Mouse (Mus musculus): ENCODE data around the gene Tmem30b. TPM values are rescaled to one million over a fixed set of nuclear protein-coding genes. Genes with fewer than 3 reads are reported as not detected.
"Not testable (repeated sequence)": the region's sequence is repeated elsewhere in the genome, so short reads cannot be mapped to it uniquely, and the experiment has no call there.

The Tmem30b gene
- polyA plus RNA-seq, 1 experiment from 2014 or later = 15.6 TPM

GRCm38 (mm10) chr12:73564795-73565619, 18.8 kb upstream of the Tmem30b start:
- Histone ChIP-seq H3K27me3 (replicated peaks; ENCODE audit: control insufficient read depth, insufficient read depth, low read length) (no peaks in the 10 kb centered on the region), H3K9ac (ENCODE audit: low read depth, low read length) (peak overlapping the region; percentile 50), H3K9me3 (ENCODE audit: control insufficient read depth, low read length) (no peaks in the 10 kb centered on the region), H3K27ac (replicated peaks; ENCODE audit: low read depth, low read length) (no peak overlapping the region), H3K4me3 (ENCODE audit: low read depth, low read length) (peak overlapping the region; percentile 32), H3K4me1 (ENCODE audit: control insufficient read depth, insufficient read depth, low read length) (no peaks in the 10 kb centered on the region), H3K36me3 (ENCODE audit: control insufficient read depth, insufficient read depth, low read length) (no peaks in the 10 kb centered on the region), H3K4me2 (ENCODE audit: low read depth, low read length) (peak overlapping the region; percentile 55)
- ATAC-seq (ENCODE audit: low read depth) (no peak), DNase-seq (ENCODE audit: low spot score) (peak; percentile 79)
- WGBS = 20% methylated on average over 21 of the region's 21 CpGs

DNA sequence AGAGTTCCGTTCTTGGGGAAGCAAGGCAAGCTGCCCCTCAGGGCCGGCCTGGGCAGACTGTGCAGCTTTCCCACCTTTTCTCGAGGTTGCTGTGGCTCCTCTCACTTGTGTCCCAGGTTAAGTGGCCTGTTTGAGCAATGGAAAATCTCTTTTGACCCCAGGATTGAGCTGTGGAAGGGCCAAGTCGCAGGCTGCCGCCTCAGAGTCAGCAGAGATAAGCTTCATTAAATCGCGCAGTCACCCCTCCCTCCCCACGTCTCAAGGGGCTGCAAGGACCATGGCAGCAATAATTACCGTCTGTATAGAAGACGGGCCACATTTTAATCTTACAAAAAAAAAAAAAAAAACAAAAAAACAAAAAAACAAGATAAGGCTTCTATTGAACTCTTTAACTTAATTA, 18.0 kb upstream of the Tmem30b start:
- Histone ChIP-seq H3K27ac (replicated peaks; ENCODE audit: low read depth, low read length) (no peak overlapping the region), H3K4me3 (ENCODE audit: low read depth, low read length) (no peak overlapping the region), H3K9ac (ENCODE audit: low read depth, low read length) (0 out of 2 replicates have a peak overlapping the region, but pooled peaks have one; percentile 16), H3K36me3 (ENCODE audit: control insufficient read depth, insufficient read depth, low read length) (no peaks in the 10 kb centered on the region), H3K4me1 (ENCODE audit: control insufficient read depth, insufficient read depth, low read length) (no peaks in the 10 kb centered on the region), H3K4me2 (ENCODE audit: low read depth, low read length) (no peak overlapping the region), H3K9me3 (ENCODE audit: control insufficient read depth, low read length) (no peaks in the 10 kb centered on the region), H3K27me3 (replicated peaks; ENCODE audit: control insufficient read depth, insufficient read depth, low read length) (no peaks in the 10 kb centered on the region)
- 13% methylated on average over 10 of the region's 10 CpGs for WGBS
- no peak for ATAC-seq (ENCODE audit: low read depth)
- no peak for DNase-seq (ENCODE audit: low spot score)

- H3K9ac ChIP-seq (ENCODE audit: low read depth, low read length); H3K27ac ChIP-seq (replicated peaks; ENCODE audit: low read depth, low read length); H3K4me2 ChIP-seq (ENCODE audit: low read depth, low read length); H3K27me3 ChIP-seq (replicated peaks; ENCODE audit: control insufficient read depth, insufficient read depth, low read length); H3K4me3 ChIP-seq (ENCODE audit: low read depth, low read length); H3K36me3 ChIP-seq (ENCODE audit: control insufficient read depth, insufficient read depth, low read length); DNase-seq (ENCODE audit: low spot score); H3K9me3 ChIP-seq (ENCODE audit: control insufficient read depth, low read length); ATAC-seq (ENCODE audit: low read depth); H3K4me1 ChIP-seq (ENCODE audit: control insufficient read depth, insufficient read depth, low read length): not testable (repeated sequence)
- WGBS = 51% methylated on average over 6 of the region's 6 CpGs
These were observed 16.9 kb upstream of the Tmem30b start for GRCm38 (mm10) chr12:73563122-73563521.

DNA sequence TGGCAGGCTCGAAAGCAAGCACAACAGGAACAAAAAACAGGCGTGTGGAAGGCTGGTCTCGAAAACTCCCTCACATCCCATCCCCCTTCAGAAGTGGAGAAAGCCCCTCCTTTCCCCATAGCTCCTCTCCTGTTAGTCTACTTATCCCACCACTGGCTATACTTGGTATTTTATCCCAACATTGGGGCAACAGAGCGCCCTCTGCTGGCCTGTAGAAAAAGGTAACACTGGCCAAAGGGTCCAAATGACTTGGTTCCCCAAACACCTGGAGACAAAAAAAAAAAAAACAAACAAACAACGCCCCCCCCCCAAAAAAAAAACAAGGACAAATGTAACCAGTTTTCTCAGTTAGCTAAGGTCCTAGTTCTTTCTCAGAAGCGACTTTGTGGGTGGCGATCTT, 13.9 kb upstream of the Tmem30b start:
- H3K9ac ChIP-seq (ENCODE audit: low read depth, low read length) = no peak overlapping the region
- H3K36me3 ChIP-seq (ENCODE audit: control insufficient read depth, insufficient read depth, low read length) = no peaks in the 10 kb centered on the region
- no peak for ATAC-seq (ENCODE audit: low read depth)
- no peak overlapping the region for H3K27ac ChIP-seq (replicated peaks; ENCODE audit: low read depth, low read length)
- H3K27me3 ChIP-seq (replicated peaks; ENCODE audit: control insufficient read depth, insufficient read depth, low read length) = no peaks in the 10 kb centered on the region
- no peak overlapping the region for H3K4me2 ChIP-seq (ENCODE audit: low read depth, low read length)
- no peaks in the 10 kb centered on the region for H3K4me1 ChIP-seq (ENCODE audit: control insufficient read depth, insufficient read depth, low read length)
- no peak for DNase-seq (ENCODE audit: low spot score)
- 50% methylated on average over 7 of the region's 7 CpGs for WGBS
- no peak overlapping the region for H3K4me3 ChIP-seq (ENCODE audit: low read depth, low read length)
- no peaks in the 10 kb centered on the region for H3K9me3 ChIP-seq (ENCODE audit: control insufficient read depth, low read length)

- H3K36me3 ChIP-seq (ENCODE audit: control insufficient read depth, insufficient read depth, low read length) = no peaks in the 10 kb centered on the region
These were observed 12.5 kb upstream of the Tmem30b start for GRCm38 (mm10) chr12:73558525-73559195.

DNA sequence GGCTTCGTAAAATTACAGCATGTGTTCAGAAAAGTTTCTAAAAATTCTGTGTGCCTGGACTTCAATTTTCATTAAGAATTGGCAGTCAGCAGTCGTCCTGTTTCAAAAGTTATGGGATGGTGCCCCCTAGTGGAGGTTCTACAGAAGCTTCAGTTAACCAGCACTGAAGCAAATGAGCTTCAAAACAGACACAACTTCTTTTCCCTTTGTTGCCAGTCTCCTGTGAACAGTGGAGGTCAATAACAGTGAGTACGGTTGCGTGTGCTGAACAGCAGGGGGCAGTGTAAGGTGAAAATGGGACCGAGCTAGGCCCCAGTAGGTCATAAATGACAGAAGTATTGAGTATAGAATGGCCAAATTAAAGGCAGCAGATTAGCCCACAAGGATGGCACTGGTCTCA, 8.0 kb upstream of the Tmem30b start:
- no peaks in the 10 kb centered on the region for H3K9me3 ChIP-seq (ENCODE audit: control insufficient read depth, low read length)
- H3K9ac ChIP-seq (ENCODE audit: low read depth, low read length) = no peak overlapping the region
- H3K27ac ChIP-seq (replicated peaks; ENCODE audit: low read depth, low read length) = no peak overlapping the region
- ATAC-seq (ENCODE audit: low read depth) = peak; percentile 81
- no peaks in the 10 kb centered on the region for H3K36me3 ChIP-seq (ENCODE audit: control insufficient read depth, insufficient read depth, low read length)
- no peaks in the 10 kb centered on the region for H3K4me1 ChIP-seq (ENCODE audit: control insufficient read depth, insufficient read depth, low read length)
- H3K4me2 ChIP-seq (ENCODE audit: low read depth, low read length) = no peak overlapping the region
- H3K4me3 ChIP-seq (ENCODE audit: low read depth, low read length) = no peak overlapping the region
- peak; percentile 89 for DNase-seq (ENCODE audit: low spot score)
- H3K27me3 ChIP-seq (replicated peaks; ENCODE audit: control insufficient read depth, insufficient read depth, low read length) = peaks cover 5% of the 10 kb centered on the region; the same call in 1 of the 2 replicates
- 3% methylated on average over 5 of the region's 5 CpGs for WGBS

More at GRCm38 (mm10) chr12:73558525-73559195, 12.5 kb upstream of the Tmem30b start:
- ATAC-seq (ENCODE audit: low read depth) = no peak
- no peak overlapping the region for H3K4me2 ChIP-seq (ENCODE audit: low read depth, low read length)
- H3K27me3 ChIP-seq (replicated peaks; ENCODE audit: control insufficient read depth, insufficient read depth, low read length) = no peaks in the 10 kb centered on the region
- 85% methylated on average over 20 of the region's 20 CpGs for WGBS
- no peaks in the 10 kb centered on the region for H3K4me1 ChIP-seq (ENCODE audit: control insufficient read depth, insufficient read depth, low read length)
- no peaks in the 10 kb centered on the region for H3K9me3 ChIP-seq (ENCODE audit: control insufficient read depth, low read length)
- DNase-seq (ENCODE audit: low spot score) = no peak
- no peak overlapping the region for H3K27ac ChIP-seq (replicated peaks; ENCODE audit: low read depth, low read length)
- H3K4me3 ChIP-seq (ENCODE audit: low read depth, low read length) = no peak overlapping the region
- H3K9ac ChIP-seq (ENCODE audit: low read depth, low read length) = no peak overlapping the region

DNA sequence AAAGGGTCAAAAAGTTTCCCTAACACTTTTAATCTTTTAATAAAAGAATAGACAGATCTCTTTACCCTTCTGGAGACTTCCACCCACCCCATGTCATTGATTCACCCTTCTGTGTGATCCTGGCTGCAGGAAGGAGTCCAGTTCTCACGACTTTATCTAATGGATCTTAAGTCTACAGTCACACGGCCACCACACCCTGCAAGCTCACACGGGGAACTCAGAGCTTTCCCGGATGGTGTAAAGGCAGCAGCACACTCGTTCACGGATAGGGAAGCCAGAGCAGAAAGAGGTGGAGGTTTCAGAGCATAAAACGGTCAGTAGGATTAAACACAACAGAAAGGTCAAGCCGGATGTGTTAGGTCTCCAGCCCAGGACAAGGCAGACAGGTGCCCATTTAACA, 2.1 kb upstream of the Tmem30b start:
- ATAC-seq (ENCODE audit: low read depth) (no peak), DNase-seq (ENCODE audit: low spot score) (no peak)
- Histone ChIP-seq H3K4me3 (ENCODE audit: low read depth, low read length) (no peak overlapping the region), H3K9me3 (ENCODE audit: control insufficient read depth, low read length) (no peaks in the 10 kb centered on the region), H3K27me3 (replicated peaks; ENCODE audit: control insufficient read depth, insufficient read depth, low read length) (peaks cover 46% of the 10 kb centered on the region), H3K4me1 (ENCODE audit: control insufficient read depth, insufficient read depth, low read length) (0 out of 2 replicates have a peak, but pooled peaks cover 8% of the 10 kb centered on the region), H3K36me3 (ENCODE audit: control insufficient read depth, insufficient read depth, low read length) (no peaks in the 10 kb centered on the region), H3K27ac (replicated peaks; ENCODE audit: low read depth, low read length) (no peak overlapping the region), H3K9ac (ENCODE audit: low read depth, low read length) (no peak overlapping the region), H3K4me2 (ENCODE audit: low read depth, low read length) (no peak overlapping the region)
- WGBS = 83% methylated on average over 8 of the region's 8 CpGs

- Histone ChIP-seq H3K4me3 (ENCODE audit: low read depth, low read length) (no peak overlapping the region), H3K9ac (ENCODE audit: low read depth, low read length) (no peak overlapping the region), H3K4me2 (ENCODE audit: low read depth, low read length) (no peak overlapping the region), H3K36me3 (ENCODE audit: control insufficient read depth, insufficient read depth, low read length) (no peaks in the 10 kb centered on the region), H3K27ac (replicated peaks; ENCODE audit: low read depth, low read length) (no peak overlapping the region), H3K9me3 (ENCODE audit: control insufficient read depth, low read length) (no peaks in the 10 kb centered on the region), H3K4me1 (ENCODE audit: control insufficient read depth, insufficient read depth, low read length) (0 out of 2 replicates have a peak, but pooled peaks cover 8% of the 10 kb centered on the region), H3K27me3 (replicated peaks; ENCODE audit: control insufficient read depth, insufficient read depth, low read length) (peaks cover 46% of the 10 kb centered on the region)
- ATAC-seq (ENCODE audit: low read depth) = no peak
- WGBS = 41% methylated on average over 10 of the region's 10 CpGs
- DNase-seq (ENCODE audit: low spot score) = no peak
These were observed 1.5 kb upstream of the Tmem30b start for GRCm38 (mm10) chr12:73547646-73548045.
